Mouse (Mus musculus) regulatory T cell (primary cell): ENCODE measurements at regions not wholly inside any gene's neighbourhood (a gene's known extent, or its start where the extent isn't known, plus 50 kb on each side); places are given as distances from the start of the nearest gene placed in this dataset.

Experiments used
- in situ Hi-C: fragments of 300-600 bp; cut with MboI, MseI; formaldehyde crosslinking; loops from one replicate; pipeline ENCODE4 v1.15.1; 2025; ENCODE audit warnings: high pct_unique_total_duplicates

- in situ Hi-C loops: loop anchor here (25.0 kb wide), 1 partner anchor 2010 kb away; no protein-coding TSS in a partner anchor
Measured at GRCm38 (mm10) chr17:73046985-73047384, 60.8 kb upstream of the Lclat1 start.

GRCm38 (mm10) chr17:73048164-73048563 lies 59.6 kb upstream of the Lclat1 start:
- in situ Hi-C loops: loop anchor here (25.0 kb wide), 1 partner anchor 2011 kb away; no protein-coding TSS in a partner anchor

GRCm38 (mm10) chr17:73052956-73053355 lies 54.8 kb upstream of the Lclat1 start:
- in situ Hi-C loops: loop anchor here (10.0 kb wide), 1 partner anchor 512 kb away; no protein-coding TSS in a partner anchor

- in situ Hi-C loops: loop anchor here (10.0 kb wide), 1 partner anchor 511 kb away; no protein-coding TSS in a partner anchor
Measured at GRCm38 (mm10) chr17:73053479-73054215, 54.1 kb upstream of the Lclat1 start.

- in situ Hi-C loops: loop anchor here (10.0 kb wide), 1 partner anchor 511 kb away; no protein-coding TSS in a partner anchor
Measured at GRCm38 (mm10) chr17:73054226-73054625, 53.6 kb upstream of the Lclat1 start.

GRCm38 (mm10) chr17:73055197-73055596 lies 52.6 kb upstream of the Lclat1 start:
- in situ Hi-C loops: loop anchor here (10.0 kb wide), 1 partner anchor 510 kb away; no protein-coding TSS in a partner anchor

GRCm38 (mm10) chr17:73055611-73056010 lies 52.2 kb upstream of the Lclat1 start:
- in situ Hi-C loops: loop anchor here (10.0 kb wide), 1 partner anchor 509 kb away; no protein-coding TSS in a partner anchor

GRCm38 (mm10) chr17:73056616-73057015 lies 51.2 kb upstream of the Lclat1 start:
- in situ Hi-C loops: loop anchor here (10.0 kb wide), 1 partner anchor 508 kb away; no protein-coding TSS in a partner anchor
